Mouse (Mus musculus) hindbrain, postnatal 0 days (tissue): ENCODE results near the gene Fndc3b. TPM values are rescaled to one million over a fixed set of nuclear protein-coding genes. Genes with fewer than 3 reads are reported as not detected.

Experiments
- ATAC-seq: fragments of 200-750 bp; cut with Nextera tagmentation; 2 replicates; pipeline ENCODE4 v1.8.0; 2017; ENCODE audit warnings: mild to moderate bottlenecking, moderate TSS enrichment, moderate library complexity
- DNase-seq: peaks from one replicate; pipeline ENCODE4 v3.0.0-alpha.2; 2015; ENCODE audit warnings: low spot score
- H3K27ac ChIP-seq: fragments of 300-500 bp; sonication (generic); 2 replicates; pipeline ENCODE4 v1.5.1; 2014; ENCODE audit warnings: mild to moderate bottlenecking
- H3K27me3 ChIP-seq: fragments of 300-500 bp; sonication (generic); 2 replicates; pipeline ENCODE4 v1.6.1; 2014; ENCODE audit warnings: low read length, mixed read lengths; ENCODE audit not compliant: insufficient read depth
- H3K36me3 ChIP-seq: fragments of 300-500 bp; sonication (generic); 2 replicates; pipeline ENCODE4 v1.6.1; 2014; ENCODE audit warnings: low read length, mixed read lengths; ENCODE audit not compliant: insufficient read depth
- H3K4me1 ChIP-seq: fragments of 300-500 bp; sonication (generic); 2 replicates; pipeline ENCODE4 v1.6.1; 2014; ENCODE audit warnings: antibody characterized with exemption, low read length, mixed read lengths; ENCODE audit not compliant: insufficient read depth
- H3K4me2 ChIP-seq: fragments of 300-500 bp; sonication (generic); 2 replicates; pipeline ENCODE4 v1.6.1; 2014; ENCODE audit warnings: low read depth, mild to moderate bottlenecking, low read length, moderate library complexity, mixed read lengths
- H3K4me3 ChIP-seq: fragments of 300-500 bp; sonication (generic); 2 replicates; pipeline ENCODE4 v1.5.1; 2014; ENCODE audit warnings: low read length
- H3K9ac ChIP-seq: fragments of 300-500 bp; sonication (generic); replicated peaks from 2 replicates; pipeline ENCODE4 v1.6.1; 2014; ENCODE audit warnings: mild to moderate bottlenecking, low read length, moderate library complexity, mixed read lengths
- H3K9me3 ChIP-seq: fragments of 300-500 bp; sonication (generic); 2 replicates; pipeline ENCODE4 v1.6.1; 2016; ENCODE audit warnings: low read length, mixed read lengths
- CTCF ChIP-seq: IDR thresholded peaks from 2 replicates; pipeline ENCODE4 v1.5.1; 2016; ENCODE audit warnings: antibody characterized with exemption, control low read depth, low read depth
- WGBS: fragments of 180-500 bp; shearing (Covaris S2); extraction: QIAGEN DNeasy Blood & Tissue Kit; methylation state at CpG from one replicate; pipeline ENCODE4 v1.1.7; 2014; 5-methylcytosine and 5-hydroxymethylcytosine counted together
- polyA plus RNA-seq: library from polyadenylated mRNA; unstranded; fragments of >200 nt; fragmentation: Nextera tagmentation; extraction: Ambion mirVana; gene quantifications from 2 replicates; pipeline ENCODE4 v1.2.1, GENCODE M21; 2015
- total RNA-seq: library from RNA; depleted of rRNA; stranded (reverse); fragments of >200 nt; gene quantifications from 2 replicates; pipeline ENCODE4 v1.2.3, GENCODE M21; 2014; rRNA removed

The Fndc3b gene
- total RNA-seq: 14.0 and 16.0 TPM in 2 replicates
- polyA plus RNA-seq: 4.6 and 5.4 TPM in 2 replicates

DNA sequence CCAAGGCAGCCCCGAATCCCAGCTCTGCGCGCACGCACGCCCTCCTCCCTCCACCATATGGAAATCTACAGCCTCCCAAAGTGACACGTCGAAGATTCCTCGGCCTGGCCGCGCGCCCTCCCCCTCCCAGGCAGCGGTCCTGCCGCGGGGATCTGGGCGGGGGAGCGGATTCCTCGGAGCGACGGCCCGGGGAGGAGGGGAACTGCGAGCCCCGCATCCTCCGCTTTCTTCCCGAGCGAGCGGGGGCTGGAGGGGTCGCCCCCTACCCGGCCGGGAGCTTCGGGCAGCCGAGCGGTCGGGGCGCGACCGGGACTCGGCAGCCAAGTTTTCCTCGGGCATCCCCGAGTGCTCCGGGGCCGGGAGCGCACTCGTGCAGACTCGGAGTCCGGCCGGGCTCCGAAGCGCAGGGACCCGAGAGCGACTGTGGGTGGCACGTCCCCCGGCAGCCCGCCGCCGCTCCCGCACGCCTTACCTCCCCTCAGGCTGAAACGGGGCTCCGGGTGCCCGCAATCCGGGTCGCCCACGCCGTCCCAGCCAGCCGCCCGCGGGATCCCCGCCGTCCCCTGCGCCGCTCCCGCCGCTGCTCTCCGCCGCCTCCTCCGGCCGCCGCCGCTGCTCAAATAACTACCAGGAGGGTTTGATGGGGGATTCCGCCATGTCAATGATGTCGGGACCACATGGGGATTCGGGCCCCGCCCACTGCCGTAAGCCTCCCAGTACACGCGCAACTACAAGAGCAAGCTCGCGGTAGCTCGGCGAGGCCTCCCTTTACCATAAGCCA, at the start of gene Fndc3b:
Gene Fndc3b, minus strand, starts transcription at position 660 of the 781 bp plus-strand sequence.
- H3K9ac ChIP-seq: peak within 1 kb of the TSS; percentile 76
- peak within 1 kb of the TSS; percentile 90 for H3K27ac ChIP-seq
- DNase-seq: peak; percentile 96
- peak; percentile 94 for ATAC-seq
- no peaks in the 10 kb centered on the region for H3K27me3 ChIP-seq
- no peaks in the 10 kb centered on the region for H3K36me3 ChIP-seq
- peak; percentile 27 for TF ChIP-seq CTCF
- H3K4me2 ChIP-seq: peak within 1 kb of the TSS; percentile 65
- H3K4me1 ChIP-seq: no peaks in the 10 kb centered on the region
- WGBS: under 1% methylated on average over 71 of the region's 90 CpGs
- H3K4me3 ChIP-seq: peak within 1 kb of the TSS; percentile 85
- H3K9me3 ChIP-seq: no peaks in the 10 kb centered on the region

DNA sequence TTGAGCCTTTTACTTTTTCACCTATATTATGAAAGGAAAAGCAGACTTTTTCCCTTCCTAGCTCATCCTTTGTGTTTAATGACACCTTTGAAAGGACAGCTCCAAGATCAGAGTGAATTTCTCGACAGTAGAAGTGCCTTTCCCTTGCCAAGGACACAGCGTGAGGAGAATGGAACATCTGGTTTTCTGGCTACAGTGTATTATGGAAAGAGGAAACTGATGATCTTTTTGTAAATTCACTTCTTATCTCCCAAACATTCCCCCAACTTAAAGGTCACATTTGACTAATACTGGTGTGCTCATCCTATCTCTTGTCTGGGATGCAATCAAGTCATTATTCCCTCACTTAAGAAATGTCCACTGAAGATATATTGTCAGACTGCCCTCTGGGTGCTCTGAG, 49.2 kb upstream of the Fndc3b start:
- Histone ChIP-seq H3K9ac (no peak overlapping the region), H3K27ac (no peak overlapping the region), H3K4me2 (no peak overlapping the region), H3K4me1 (no peaks in the 10 kb centered on the region), H3K36me3 (no peaks in the 10 kb centered on the region), H3K27me3 (no peaks in the 10 kb centered on the region), H3K4me3 (no peak overlapping the region), H3K9me3 (no peaks in the 10 kb centered on the region)
- ATAC-seq (no peak), DNase-seq (no peak)
- no peak for TF ChIP-seq CTCF
- WGBS: 65% methylated on average over 2 of the region's 2 CpGs

- Histone ChIP-seq H3K4me3 (no peak overlapping the region), H3K9ac (no peak overlapping the region), H3K36me3 (no peaks in the 10 kb centered on the region), H3K4me1 (no peaks in the 10 kb centered on the region), H3K9me3 (no peaks in the 10 kb centered on the region), H3K27me3 (no peaks in the 10 kb centered on the region), H3K27ac (no peak overlapping the region), H3K4me2 (no peak overlapping the region)
- WGBS: 42% methylated on average over 6 of the region's 6 CpGs
- ATAC-seq (no peak), DNase-seq (peak; percentile 18)
- no peak for TF ChIP-seq CTCF
Observed at GRCm38 (mm10) chr3:27758976-27759375, 47.9 kb upstream of the Fndc3b start.

DNA sequence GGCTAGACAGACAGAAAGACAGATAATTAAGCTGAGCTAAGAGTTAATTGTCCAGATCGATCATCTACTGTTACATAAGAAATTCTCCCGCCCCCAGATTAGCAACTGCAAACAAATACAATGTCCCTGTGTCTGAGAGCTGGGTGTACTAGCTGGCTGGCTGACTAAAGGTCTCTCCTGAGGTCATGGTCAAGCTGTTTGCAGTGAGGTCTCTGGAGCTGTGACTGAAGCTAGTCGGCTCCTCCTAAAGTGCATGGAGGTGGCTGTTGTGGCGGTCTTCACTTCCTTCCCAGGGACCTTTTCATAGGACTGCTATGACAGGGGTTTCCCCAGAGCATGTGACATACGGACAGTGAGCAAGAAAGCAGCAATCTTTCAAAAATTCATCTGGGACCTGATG, 40.5 kb upstream of the Fndc3b start:
- ATAC-seq: no peak
- no peak for TF ChIP-seq CTCF
- no peaks in the 10 kb centered on the region for H3K36me3 ChIP-seq

DNA sequence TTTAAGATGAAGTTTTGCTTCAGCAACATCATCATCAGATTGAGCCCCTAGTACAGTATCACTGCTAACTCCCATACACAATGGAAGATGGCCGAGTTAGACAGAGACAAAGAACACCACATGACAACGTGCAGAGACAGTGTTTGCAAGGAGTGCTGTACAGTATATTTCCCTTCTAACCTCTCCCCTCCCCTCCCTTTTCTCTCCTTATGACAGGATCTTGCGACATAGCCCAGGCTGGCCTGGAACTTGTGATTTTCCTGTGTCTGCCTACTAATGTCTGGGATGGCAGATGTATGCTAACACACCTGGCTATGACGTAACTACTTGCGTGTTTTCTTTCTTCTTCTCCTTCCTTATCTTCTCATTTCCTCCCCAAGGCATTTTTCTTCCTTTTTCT, 40.0 kb upstream of the Fndc3b start:
- no peak overlapping the region for H3K4me2 ChIP-seq
- no peaks in the 10 kb centered on the region for H3K9me3 ChIP-seq
- H3K36me3 ChIP-seq: no peaks in the 10 kb centered on the region
- no peak for TF ChIP-seq CTCF
- H3K27me3 ChIP-seq: no peaks in the 10 kb centered on the region
- no peaks in the 10 kb centered on the region for H3K4me1 ChIP-seq
- no peak overlapping the region for H3K27ac ChIP-seq
- no peak overlapping the region for H3K9ac ChIP-seq
- WGBS: 93% methylated on average over 5 of the region's 5 CpGs
- H3K4me3 ChIP-seq: no peak overlapping the region
- ATAC-seq (no peak), DNase-seq (no peak)

More for the DNA sequence above, 40.5 kb upstream of the Fndc3b start:
- no peak for DNase-seq
- no peaks in the 10 kb centered on the region for H3K9me3 ChIP-seq
- H3K27ac ChIP-seq: no peak overlapping the region
- no peak overlapping the region for H3K4me3 ChIP-seq
- no peak overlapping the region for H3K4me2 ChIP-seq
- H3K27me3 ChIP-seq: no peaks in the 10 kb centered on the region
- H3K9ac ChIP-seq: no peak overlapping the region
- H3K4me1 ChIP-seq: no peaks in the 10 kb centered on the region
- 71% methylated on average over 5 of the region's 5 CpGs for WGBS

DNA sequence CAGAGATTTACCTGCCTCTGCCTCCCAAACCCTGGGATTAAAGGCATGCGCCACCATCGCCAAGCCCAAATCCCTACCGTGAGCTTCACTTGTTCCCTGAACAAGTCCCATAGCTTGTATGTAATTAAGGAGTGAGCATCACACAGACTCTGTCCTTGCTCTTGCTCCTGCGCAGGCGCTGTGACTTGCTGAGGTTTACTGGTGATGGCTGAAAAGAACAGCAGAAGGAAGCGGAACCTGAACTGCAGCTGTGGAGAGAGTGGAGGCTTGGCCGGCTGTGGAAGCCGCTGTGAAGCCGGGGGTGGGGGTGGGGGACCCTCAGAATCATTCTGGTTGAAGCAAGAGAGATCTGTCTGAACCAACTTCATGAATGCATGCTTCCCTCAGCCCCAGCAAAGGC, 34.5 kb upstream of the Fndc3b start:
- ATAC-seq (no peak), DNase-seq (no peak)
- Histone ChIP-seq H3K36me3 (no peaks in the 10 kb centered on the region), H3K9me3 (no peaks in the 10 kb centered on the region), H3K4me3 (no peak overlapping the region), H3K9ac (no peak overlapping the region), H3K27ac (no peak overlapping the region), H3K4me1 (no peaks in the 10 kb centered on the region), H3K4me2 (no peak overlapping the region), H3K27me3 (no peaks in the 10 kb centered on the region)
- 98% methylated on average over 9 of the region's 9 CpGs for WGBS
- no peak for TF ChIP-seq CTCF

- no peak for ATAC-seq
- DNase-seq: no peak
- Histone ChIP-seq H3K36me3 (no peaks in the 10 kb centered on the region), H3K27ac (no peak overlapping the region), H3K9ac (no peak overlapping the region), H3K4me2 (no peak overlapping the region), H3K4me1 (no peaks in the 10 kb centered on the region), H3K27me3 (no peaks in the 10 kb centered on the region), H3K9me3 (no peaks in the 10 kb centered on the region), H3K4me3 (no peak overlapping the region)
- WGBS: 54% methylated on average over 7 of the region's 7 CpGs
- TF ChIP-seq CTCF: no peak
Observed at GRCm38 (mm10) chr3:27744754-27745153, 33.6 kb upstream of the Fndc3b start.
